ENCODE assay signal across 15 mouse cellular contexts in genomic region chr2:75730052-75730451, GRCm38 (mm10). TPM values are rescaled to one million over a fixed set of nuclear protein-coding genes. Genes with fewer than 3 reads are reported as not detected.
A peak's percentile ranks its signal among the peaks of the same experiment; 100 is the strongest.
DNase-seq lines count a peak whose midpoint lies in the region.
"Had no signal": no experiment of that assay in that cellular context is flagged by ENCODE, and none has a peak within 500 bp of the region (broad histone marks: within the 10 kb centered on the region; RNA-seq: fewer than 3 reads in every experiment).

No protein-coding gene starts in this region.

- H3K4me3 ChIP-seq in heart, embryonic 10.5 days, result no peak overlapping the region
- H3K4me3 ChIP-seq: erythroblast, embryonic 14.5 days; layer of hippocampus, adult 2 months; limb, embryonic 15.5 days; midbrain, embryonic 15.5 days; neural tube, embryonic 15.5 days had no signal

- peaks cover 25% of the 10 kb centered on the region for H3K4me1 ChIP-seq in heart, embryonic 10.5 days
- H3K4me1 ChIP-seq: limb, embryonic 15.5 days; midbrain, embryonic 15.5 days; neural tube, embryonic 15.5 days had no signal

- 0 out of 2 replicates have a peak overlapping the region, but pooled peaks have one; percentile 11 for H3K27ac ChIP-seq in heart, embryonic 10.5 days
- H3K27ac ChIP-seq: layer of hippocampus, adult 2 months; limb, embryonic 15.5 days; midbrain, embryonic 15.5 days; neural tube, embryonic 15.5 days had no signal

- H3K9me3 ChIP-seq in heart, embryonic 10.5 days, result no peaks in the 10 kb centered on the region
- H3K9me3 ChIP-seq: limb, embryonic 15.5 days; midbrain, embryonic 15.5 days; neural tube, embryonic 15.5 days had no signal

- peak; percentile 81 for DNase-seq in gastrocnemius, adult 18-20 months (ENCODE audit: low spot score)
- no peak for DNase-seq in gastrocnemius, postnatal 4 days (ENCODE audit: low spot score in 2 of 2)
- peak; percentile 70 for DNase-seq in brain, adult 2 months (ENCODE audit: low read depth, low spot score)
- peak; percentile 82 to 88 for DNase-seq in cerebellum, postnatal 10 days
- no peak for DNase-seq in heart, embryonic 10.5 days (ENCODE audit: low spot score)
- DNase-seq in urinary bladder, adult 18-20 months (ENCODE audit: low spot score in 2 of 2), result no peak
- DNase-seq in kidney, adult 11 months, result no peak
- no peak for DNase-seq in kidney, postnatal 25 days
- DNase-seq: B cell, adult 2 months; right cerebral cortex, postnatal 4 days had no signal

- H3K27me3 ChIP-seq in heart, embryonic 10.5 days (ENCODE audit: insufficient read depth, poor library complexity, severe bottlenecking), result no peaks in the 10 kb centered on the region
- H3K27me3 ChIP-seq: limb, embryonic 15.5 days; midbrain, embryonic 15.5 days; neural tube, embryonic 15.5 days had no signal

- no peaks in the 10 kb centered on the region for H3K36me3 ChIP-seq in heart, embryonic 10.5 days
- H3K36me3 ChIP-seq: limb, embryonic 15.5 days; midbrain, embryonic 15.5 days; neural tube, embryonic 15.5 days had no signal

- WGBS in heart, embryonic 10.5 days, result 67% methylated on average over 10 of the region's 10 CpGs

RNA-seq across cellular contexts. Expression of gene Nfe2l2, which starts 25.6 kb away (rescaled TPM):
- 10 to 100 TPM; 34.2 to 51.0 TPM for total RNA-seq in gastrocnemius, adult 18-20 months (2021)
- 10 to 100 TPM; 38.1 to 42.1 TPM for total RNA-seq in gastrocnemius, postnatal 4 days (2021)
- polyA plus RNA-seq in heart, embryonic 10.5 days (2016; fragmentation: Nextera tagmentation; extraction: Ambion mirVana), result 42.8 and 45.0 TPM in 2 replicates

Comparison
In these comparisons a context has a peak if more than half of its experiments do, and no peak if none do; other contexts are left out.
1. DNase-seq: peak in gastrocnemius, adult 18-20 months (single experiment), brain, adult 2 months (single experiment) and cerebellum, postnatal 10 days (2 of 2); none in gastrocnemius, postnatal 4 days (0 of 2), heart, embryonic 10.5 days (single experiment), urinary bladder, adult 18-20 months (0 of 2), kidney, adult 11 months (single experiment) and kidney, postnatal 25 days (0 of 2).